Mouse (Mus musculus): Measurements from ENCODE around the gene Crb2. TPM values are rescaled to one million over a fixed set of nuclear protein-coding genes. Genes with fewer than 3 reads are reported as not detected.

Crb2 gene
- polyA plus RNA-seq, 1 experiment from 2014 or later, result 0.22 TPM

DNA sequence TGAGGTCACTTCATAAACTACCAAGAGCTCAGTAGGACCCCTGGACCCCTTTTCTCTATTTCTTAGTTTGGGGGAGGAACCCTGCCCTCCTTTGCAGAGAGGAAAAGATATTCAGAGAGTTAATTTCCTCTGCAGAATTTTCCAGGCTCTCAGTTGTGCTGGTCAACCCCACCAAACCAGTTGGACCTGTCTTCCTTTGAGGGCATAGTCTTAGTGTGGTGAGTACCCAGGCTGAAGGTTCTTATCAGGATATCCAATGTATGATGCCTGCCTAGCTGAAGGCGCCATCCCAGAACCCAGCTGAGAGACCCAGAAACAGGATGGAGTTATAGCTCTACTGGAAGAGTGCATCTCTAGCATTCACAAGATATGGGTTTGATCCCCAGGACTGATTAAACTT lies 24.9 kb upstream of the Crb2 start:
- Histone ChIP-seq H3K9ac (no peak overlapping the region), H3K4me2 (no peak overlapping the region), H3K36me3 (no peaks in the 10 kb centered on the region), H3K4me1 (peaks cover 25% of the 10 kb centered on the region), H3K4me3 (no peak overlapping the region), H3K27ac (no peak overlapping the region), H3K27me3 (no peaks in the 10 kb centered on the region), H3K9me3 (no peaks in the 10 kb centered on the region)
- WGBS, result 90% methylated on average over 1 of the region's 1 CpGs
- ATAC-seq (ENCODE audit: insufficient number of reproducible peaks, insufficient read depth, low FRiP score, low TSS enrichment, low read depth), result no peak

GRCm38 (mm10) chr2:37756220-37756930 lies 19.7 kb upstream of the Crb2 start:
- WGBS, result 78% methylated on average over 2 of the region's 2 CpGs
- no peaks in the 10 kb centered on the region for H3K27me3 ChIP-seq
- no peak for ATAC-seq (ENCODE audit: insufficient number of reproducible peaks, insufficient read depth, low FRiP score, low TSS enrichment, low read depth)
- peaks cover 27% of the 10 kb centered on the region for H3K4me1 ChIP-seq
- H3K36me3 ChIP-seq, result no peaks in the 10 kb centered on the region
- H3K4me2 ChIP-seq, result no peak overlapping the region
- no peak overlapping the region for H3K4me3 ChIP-seq
- no peaks in the 10 kb centered on the region for H3K9me3 ChIP-seq
- H3K9ac ChIP-seq, result no peak overlapping the region
- H3K27ac ChIP-seq, result no peak overlapping the region

GRCm38 (mm10) chr2:37757016-37757415 lies 19.0 kb upstream of the Crb2 start:
- Histone ChIP-seq H3K4me2 (no peak overlapping the region), H3K9ac (no peak overlapping the region), H3K27me3 (no peaks in the 10 kb centered on the region; the same call in 1 of the 2 replicates), H3K36me3 (no peaks in the 10 kb centered on the region), H3K9me3 (no peaks in the 10 kb centered on the region), H3K4me1 (peaks cover 27% of the 10 kb centered on the region), H3K27ac (no peak overlapping the region), H3K4me3 (no peak overlapping the region)
- no peak for ATAC-seq (ENCODE audit: insufficient number of reproducible peaks, insufficient read depth, low FRiP score, low TSS enrichment, low read depth)
- WGBS, result 88% methylated on average over 5 of the region's 5 CpGs

DNA sequence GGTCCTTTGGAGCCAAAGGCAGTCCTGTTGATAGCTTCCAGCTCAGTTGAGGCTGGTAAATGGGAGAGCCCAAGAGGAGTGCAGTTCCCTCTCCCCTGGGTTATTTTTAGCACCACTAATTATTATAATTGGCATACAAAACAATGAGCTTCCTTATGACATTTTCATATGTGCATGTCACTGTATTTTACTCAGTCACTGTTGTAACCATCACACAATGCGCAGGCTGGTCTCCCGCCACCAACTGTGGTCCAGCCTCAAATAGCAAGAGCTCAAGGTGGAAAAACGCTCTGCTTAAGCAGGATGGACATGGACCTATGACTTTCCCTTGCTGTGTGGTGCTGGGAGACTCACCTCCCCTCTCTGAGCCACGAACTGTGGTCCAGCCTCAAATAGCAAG lies 18.3 kb upstream of the Crb2 start:
- WGBS, result 75% methylated on average over 4 of the region's 4 CpGs

GRCm38 (mm10) chr2:37758343-37759015 lies 17.6 kb upstream of the Crb2 start:
- 12% methylated on average over 21 of the region's 21 CpGs for WGBS
- no peaks in the 10 kb centered on the region for H3K9me3 ChIP-seq
- H3K4me1 ChIP-seq, result peaks cover 27% of the 10 kb centered on the region
- H3K4me3 ChIP-seq, result 0 out of 2 replicates have a peak overlapping the region, but pooled peaks have one; percentile 2
- peak overlapping the region; percentile 63 for H3K9ac ChIP-seq
- no peaks in the 10 kb centered on the region; the same call in 1 of the 2 replicates for H3K27me3 ChIP-seq
- peak; percentile 49; the same call in 1 of the 2 replicates for ATAC-seq (ENCODE audit: insufficient number of reproducible peaks, insufficient read depth, low FRiP score, low TSS enrichment, low read depth)
- no peaks in the 10 kb centered on the region for H3K36me3 ChIP-seq
- H3K27ac ChIP-seq, result peak overlapping the region; percentile 73
- H3K4me2 ChIP-seq, result peak overlapping the region; percentile 46

More for the DNA sequence above, 18.3 kb upstream of the Crb2 start:
- Histone ChIP-seq H3K4me2 (peak overlapping the region; percentile 46), H3K9me3 (no peaks in the 10 kb centered on the region), H3K9ac (peak overlapping the region; percentile 63; the same call in 1 of the 2 replicates), H3K4me3 (no peak overlapping the region), H3K27me3 (no peaks in the 10 kb centered on the region; the same call in 1 of the 2 replicates), H3K4me1 (peaks cover 27% of the 10 kb centered on the region), H3K36me3 (no peaks in the 10 kb centered on the region), H3K27ac (peak overlapping the region; percentile 73)
- no peak for ATAC-seq (ENCODE audit: insufficient number of reproducible peaks, insufficient read depth, low FRiP score, low TSS enrichment, low read depth)

- no peak for ATAC-seq (ENCODE audit: insufficient number of reproducible peaks, insufficient read depth, low FRiP score, low TSS enrichment, low read depth)
Measured at GRCm38 (mm10) chr2:37760633-37761032, 15.4 kb upstream of the Crb2 start.

GRCm38 (mm10) chr2:37763638-37764037 lies 12.4 kb upstream of the Crb2 start:
- H3K4me1 ChIP-seq, result peaks cover 45% of the 10 kb centered on the region
- H3K4me3 ChIP-seq, result no peak overlapping the region
- no peak overlapping the region for H3K4me2 ChIP-seq
- H3K27me3 ChIP-seq, result peaks cover 5% of the 10 kb centered on the region; the same call in 1 of the 2 replicates
- H3K9me3 ChIP-seq, result no peaks in the 10 kb centered on the region
- ATAC-seq (ENCODE audit: insufficient number of reproducible peaks, insufficient read depth, low FRiP score, low TSS enrichment, low read depth), result no peak
- 44% methylated on average over 3 of the region's 3 CpGs for WGBS
- no peak overlapping the region for H3K27ac ChIP-seq
- no peaks in the 10 kb centered on the region for H3K36me3 ChIP-seq
- no peak overlapping the region for H3K9ac ChIP-seq

More at GRCm38 (mm10) chr2:37760633-37761032, 15.4 kb upstream of the Crb2 start:
- Histone ChIP-seq H3K27ac (no peak overlapping the region), H3K4me2 (no peak overlapping the region), H3K4me1 (peaks cover 34% of the 10 kb centered on the region), H3K9ac (no peak overlapping the region), H3K9me3 (no peaks in the 10 kb centered on the region), H3K36me3 (no peaks in the 10 kb centered on the region), H3K27me3 (peaks cover 5% of the 10 kb centered on the region; the same call in 1 of the 2 replicates), H3K4me3 (no peak overlapping the region)
- 39% methylated on average over 6 of the region's 6 CpGs for whole genome bisulfite sequencing

- H3K27ac ChIP-seq, result no peak overlapping the region
- no peak overlapping the region for H3K4me2 ChIP-seq
- no peaks in the 10 kb centered on the region for H3K9me3 ChIP-seq
- peaks cover 5% of the 10 kb centered on the region; the same call in 1 of the 2 replicates for H3K27me3 ChIP-seq
- 73% methylated on average over 2 of the region's 2 CpGs for WGBS
- no peak overlapping the region for H3K4me3 ChIP-seq
- H3K9ac ChIP-seq, result no peak overlapping the region
- no peaks in the 10 kb centered on the region for H3K36me3 ChIP-seq
- H3K4me1 ChIP-seq, result peaks cover 48% of the 10 kb centered on the region
- ATAC-seq (ENCODE audit: insufficient number of reproducible peaks, insufficient read depth, low FRiP score, low TSS enrichment, low read depth), result no peak
Measured at GRCm38 (mm10) chr2:37764514-37764913, 11.5 kb upstream of the Crb2 start.

DNA sequence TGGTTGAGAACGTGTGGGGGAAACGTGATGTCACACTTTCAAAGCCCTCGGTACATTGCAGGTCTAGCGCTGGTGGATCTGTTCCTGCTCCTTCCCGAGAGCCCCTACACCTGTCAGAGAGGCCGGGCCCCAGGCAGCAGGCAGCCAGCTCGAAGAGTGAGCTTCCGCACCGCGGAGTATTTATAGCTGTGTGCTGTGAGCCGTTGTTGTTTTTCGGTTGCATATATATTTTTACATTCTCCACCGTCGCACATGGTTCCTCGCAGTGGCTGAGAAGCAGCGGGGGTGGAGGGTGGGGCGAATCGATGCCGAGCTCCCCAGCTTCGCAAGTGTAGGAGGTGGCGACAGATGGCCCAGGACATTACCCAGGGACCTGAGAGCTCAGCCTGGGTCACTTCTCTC lies 11.0 kb upstream of the Crb2 start:
- ATAC-seq (ENCODE audit: insufficient number of reproducible peaks, insufficient read depth, low FRiP score, low TSS enrichment, low read depth), result no peak
- peaks cover 5% of the 10 kb centered on the region; the same call in 1 of the 2 replicates for H3K27me3 ChIP-seq
- no peaks in the 10 kb centered on the region for H3K9me3 ChIP-seq
- no peak overlapping the region; the same call in 1 of the 2 replicates for H3K4me2 ChIP-seq
- WGBS, result 32% methylated on average over 21 of the region's 21 CpGs
- H3K4me1 ChIP-seq, result peaks cover 54% of the 10 kb centered on the region
- no peak overlapping the region for H3K9ac ChIP-seq
- H3K27ac ChIP-seq, result no peak overlapping the region
- H3K4me3 ChIP-seq, result no peak overlapping the region
- H3K36me3 ChIP-seq, result no peaks in the 10 kb centered on the region

- Histone ChIP-seq H3K4me3 (no peak overlapping the region), H3K9ac (no peak overlapping the region), H3K36me3 (no peaks in the 10 kb centered on the region), H3K4me1 (peaks cover 64% of the 10 kb centered on the region), H3K27me3 (peaks cover 5% of the 10 kb centered on the region; the same call in 1 of the 2 replicates), H3K4me2 (no peak overlapping the region), H3K9me3 (no peaks in the 10 kb centered on the region), H3K27ac (no peak overlapping the region)
- WGBS, result 41% methylated on average over 10 of the region's 11 CpGs
- ATAC-seq (ENCODE audit: insufficient number of reproducible peaks, insufficient read depth, low FRiP score, low TSS enrichment, low read depth), result no peak
Measured at GRCm38 (mm10) chr2:37766027-37766761, 9.9 kb upstream of the Crb2 start.

GRCm38 (mm10) chr2:37767080-37767547 lies 8.9 kb upstream of the Crb2 start:
- 6% methylated on average over 9 of the region's 9 CpGs for WGBS
- Histone ChIP-seq H3K27ac (no peak overlapping the region), H3K27me3 (0 out of 2 replicates have a peak, but pooled peaks cover 5% of the 10 kb centered on the region), H3K4me3 (no peak overlapping the region), H3K9ac (peak overlapping the region; percentile 27; the same call in 1 of the 2 replicates), H3K4me2 (no peak overlapping the region), H3K36me3 (no peaks in the 10 kb centered on the region), H3K9me3 (no peaks in the 10 kb centered on the region), H3K4me1 (peaks cover 70% of the 10 kb centered on the region)
- ATAC-seq (ENCODE audit: insufficient number of reproducible peaks, insufficient read depth, low FRiP score, low TSS enrichment, low read depth), result no peak

All from embryonic facial prominence, embryonic 13.5 days (tissue).